Mouse (Mus musculus): ENCODE data around the gene Rbpj. TPM values are rescaled to one million over a fixed set of nuclear protein-coding genes. Genes with fewer than 3 reads are reported as not detected.

Rbpj gene
- polyA plus RNA-seq, 1 experiment from 2014 or later = 49.4 TPM

DNA sequence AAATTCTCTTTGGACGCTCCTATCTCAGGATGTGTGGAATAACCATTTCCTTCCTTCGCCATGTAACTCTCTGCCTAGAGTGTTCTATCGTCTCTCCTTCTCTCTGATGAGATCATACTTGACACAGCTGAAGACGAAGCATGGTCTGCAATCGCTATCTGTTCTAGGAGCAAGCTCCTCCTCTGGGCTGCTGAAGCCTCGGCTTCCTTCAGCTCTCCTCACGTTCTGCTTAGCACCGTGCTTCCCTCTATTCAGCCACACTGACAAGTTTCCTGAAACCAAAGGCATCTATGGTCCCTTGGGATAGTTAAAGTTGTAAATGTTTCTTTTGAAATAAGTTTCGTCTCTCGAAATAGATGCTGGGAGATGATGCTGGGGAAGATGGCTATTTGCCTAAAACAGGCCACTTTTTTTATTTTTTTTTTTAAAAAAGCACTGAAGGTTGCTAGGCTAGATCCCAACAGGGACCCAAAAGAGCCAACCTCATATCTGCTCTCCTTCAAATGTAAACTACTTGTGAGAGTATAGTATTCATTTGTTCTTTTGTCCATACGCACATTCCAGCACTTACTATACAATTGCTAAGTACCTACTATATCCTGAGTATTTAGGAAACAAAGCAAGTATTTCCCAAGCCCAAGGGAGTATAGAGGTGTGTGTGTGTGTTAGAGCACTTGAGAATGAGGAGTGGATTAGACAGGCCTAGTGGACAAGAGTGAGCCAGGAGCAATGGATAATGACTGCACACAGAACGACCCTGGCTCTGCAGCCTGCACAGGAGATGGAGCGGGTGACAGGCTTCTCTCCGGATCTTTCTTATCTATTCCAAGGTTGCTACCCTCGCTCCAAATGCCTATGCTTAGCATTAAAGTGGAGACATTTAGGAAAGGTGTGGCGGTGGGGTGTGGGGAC lies 726 bp downstream of the Rbpj start:
- H3K36me3 ChIP-seq (ENCODE audit: control insufficient read depth, insufficient read depth, low read length) = no peaks in the 10 kb centered on the region
- WGBS = 84% methylated on average over 16 of the region's 16 CpGs
- no peak overlapping the region for H3K27ac ChIP-seq (ENCODE audit: low read depth, low read length)

GRCm38 (mm10) chr5:53467602-53468001 lies 1.6 kb downstream of the Rbpj start:
- Histone ChIP-seq H3K9me3 (replicated peaks; ENCODE audit: control insufficient read depth, low read length) (no peaks in the 10 kb centered on the region), H3K4me2 (ENCODE audit: low read length) (no peak overlapping the region), H3K9ac (ENCODE audit: low read length) (no peak overlapping the region), H3K4me1 (ENCODE audit: control insufficient read depth, insufficient read depth, low read length) (peaks cover 2% of the 10 kb centered on the region), H3K27me3 (replicated peaks; ENCODE audit: control insufficient read depth, insufficient read depth, low read length) (no peaks in the 10 kb centered on the region), H3K36me3 (ENCODE audit: control insufficient read depth, insufficient read depth, low read length) (no peaks in the 10 kb centered on the region), H3K27ac (ENCODE audit: low read depth, low read length) (no peak overlapping the region), H3K4me3 (ENCODE audit: low read depth, low read length) (no peak overlapping the region)
- 61% methylated on average over 9 of the region's 9 CpGs for WGBS
- no peak for ATAC-seq
- DNase-seq (ENCODE audit: low spot score) = no peak

More for the DNA sequence above, 726 bp downstream of the Rbpj start:
- H3K9me3 ChIP-seq (replicated peaks; ENCODE audit: control insufficient read depth, low read length) = no peaks in the 10 kb centered on the region
- H3K27me3 ChIP-seq (replicated peaks; ENCODE audit: control insufficient read depth, insufficient read depth, low read length) = no peaks in the 10 kb centered on the region
- no peak overlapping the region for H3K4me2 ChIP-seq (ENCODE audit: low read length)
- DNase-seq (ENCODE audit: low spot score) (no peak), ATAC-seq (no peak)
- H3K9ac ChIP-seq (ENCODE audit: low read length) = no peak overlapping the region
- H3K4me3 ChIP-seq (ENCODE audit: low read depth, low read length) = no peak overlapping the region
- H3K4me1 ChIP-seq (ENCODE audit: control insufficient read depth, insufficient read depth, low read length) = peaks cover 2% of the 10 kb centered on the region

GRCm38 (mm10) chr5:53468366-53468765 lies 2.4 kb downstream of the Rbpj start:
- no peaks in the 10 kb centered on the region for H3K9me3 ChIP-seq (replicated peaks; ENCODE audit: control insufficient read depth, low read length)
- no peak overlapping the region for H3K4me3 ChIP-seq (ENCODE audit: low read depth, low read length)
- H3K9ac ChIP-seq (ENCODE audit: low read length) = no peak overlapping the region
- H3K27ac ChIP-seq (ENCODE audit: low read depth, low read length) = no peak overlapping the region
- H3K4me1 ChIP-seq (ENCODE audit: control insufficient read depth, insufficient read depth, low read length) = peaks cover 2% of the 10 kb centered on the region
- no peak for DNase-seq (ENCODE audit: low spot score)
- H3K27me3 ChIP-seq (replicated peaks; ENCODE audit: control insufficient read depth, insufficient read depth, low read length) = no peaks in the 10 kb centered on the region
- H3K36me3 ChIP-seq (ENCODE audit: control insufficient read depth, insufficient read depth, low read length) = no peaks in the 10 kb centered on the region
- no peak for ATAC-seq
- WGBS = 60% methylated on average over 8 of the region's 8 CpGs
- no peak overlapping the region for H3K4me2 ChIP-seq (ENCODE audit: low read length)

DNA sequence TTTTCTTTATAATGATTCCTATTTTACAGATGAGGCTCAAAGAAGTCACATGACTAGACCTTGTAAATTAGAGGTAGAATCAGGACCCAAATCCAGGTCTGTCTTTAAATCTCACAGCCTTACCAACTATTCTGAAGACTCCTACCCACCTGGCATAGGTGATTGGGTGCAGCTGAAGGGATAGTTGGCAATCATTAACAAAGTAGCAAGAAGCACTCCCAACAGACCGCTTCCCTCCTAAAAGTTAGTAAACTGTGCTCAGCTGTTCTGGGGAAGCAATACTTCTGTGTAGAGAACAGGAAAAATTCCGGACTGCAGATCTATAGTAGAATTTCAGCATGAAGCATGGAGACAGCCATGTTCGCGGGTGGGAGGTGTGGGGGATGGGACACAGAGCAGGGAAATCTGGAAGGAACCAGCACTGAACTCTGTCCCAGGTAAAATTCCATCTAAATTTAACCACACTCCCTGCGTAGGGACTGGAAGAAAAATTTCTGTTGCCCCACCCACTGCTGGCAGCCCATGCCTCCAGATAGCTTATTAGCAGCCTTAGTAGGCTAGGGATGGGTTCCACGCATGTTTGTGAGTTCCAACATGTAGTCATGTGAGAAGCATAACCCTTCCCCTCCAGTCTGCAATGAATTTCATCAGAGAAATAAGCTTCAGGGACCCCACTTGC lies 3.3 kb downstream of the Rbpj start:
- Histone ChIP-seq H3K4me1 (ENCODE audit: control insufficient read depth, insufficient read depth, low read length) (peaks cover 2% of the 10 kb centered on the region), H3K27ac (ENCODE audit: low read depth, low read length) (no peak overlapping the region), H3K9me3 (replicated peaks; ENCODE audit: control insufficient read depth, low read length) (no peaks in the 10 kb centered on the region), H3K4me2 (ENCODE audit: low read length) (no peak overlapping the region), H3K36me3 (ENCODE audit: control insufficient read depth, insufficient read depth, low read length) (no peaks in the 10 kb centered on the region), H3K27me3 (replicated peaks; ENCODE audit: control insufficient read depth, insufficient read depth, low read length) (no peaks in the 10 kb centered on the region), H3K9ac (ENCODE audit: low read length) (no peak overlapping the region), H3K4me3 (ENCODE audit: low read depth, low read length) (no peak overlapping the region)
- ATAC-seq = no peak; the same call in 1 of the 2 replicates
- no peak for DNase-seq (ENCODE audit: low spot score)
- 85% methylated on average over 6 of the region's 6 CpGs for WGBS

DNA sequence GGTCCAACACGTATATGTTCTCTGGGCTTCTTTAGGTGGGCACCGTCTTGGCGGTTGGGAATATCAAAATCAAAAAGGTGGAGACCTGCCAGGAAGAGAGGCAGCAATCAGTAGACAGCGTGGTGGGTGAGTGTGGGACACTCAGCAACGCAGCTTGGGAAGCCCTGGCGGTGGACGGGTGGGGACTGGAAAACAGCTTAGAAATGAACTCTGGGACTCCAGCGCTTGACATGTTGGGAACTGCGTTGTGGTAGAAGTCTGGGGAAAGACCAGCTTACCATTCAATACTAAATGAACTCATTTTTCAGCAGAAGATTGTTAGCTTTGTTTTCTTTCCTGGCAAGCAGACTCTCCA lies 3.8 kb downstream of the Rbpj start:
- H3K36me3 ChIP-seq (ENCODE audit: control insufficient read depth, insufficient read depth, low read length) = no peaks in the 10 kb centered on the region
- no peak for ATAC-seq
- no peak overlapping the region for H3K9ac ChIP-seq (ENCODE audit: low read length)
- no peak overlapping the region for H3K4me2 ChIP-seq (ENCODE audit: low read length)
- no peaks in the 10 kb centered on the region for H3K9me3 ChIP-seq (replicated peaks; ENCODE audit: control insufficient read depth, low read length)
- no peak for DNase-seq (ENCODE audit: low spot score)
- H3K27me3 ChIP-seq (replicated peaks; ENCODE audit: control insufficient read depth, insufficient read depth, low read length) = no peaks in the 10 kb centered on the region
- peaks cover 2% of the 10 kb centered on the region for H3K4me1 ChIP-seq (ENCODE audit: control insufficient read depth, insufficient read depth, low read length)
- no peak overlapping the region for H3K27ac ChIP-seq (ENCODE audit: low read depth, low read length)
- WGBS = 59% methylated on average over 9 of the region's 9 CpGs
- no peak overlapping the region for H3K4me3 ChIP-seq (ENCODE audit: low read depth, low read length)

DNA sequence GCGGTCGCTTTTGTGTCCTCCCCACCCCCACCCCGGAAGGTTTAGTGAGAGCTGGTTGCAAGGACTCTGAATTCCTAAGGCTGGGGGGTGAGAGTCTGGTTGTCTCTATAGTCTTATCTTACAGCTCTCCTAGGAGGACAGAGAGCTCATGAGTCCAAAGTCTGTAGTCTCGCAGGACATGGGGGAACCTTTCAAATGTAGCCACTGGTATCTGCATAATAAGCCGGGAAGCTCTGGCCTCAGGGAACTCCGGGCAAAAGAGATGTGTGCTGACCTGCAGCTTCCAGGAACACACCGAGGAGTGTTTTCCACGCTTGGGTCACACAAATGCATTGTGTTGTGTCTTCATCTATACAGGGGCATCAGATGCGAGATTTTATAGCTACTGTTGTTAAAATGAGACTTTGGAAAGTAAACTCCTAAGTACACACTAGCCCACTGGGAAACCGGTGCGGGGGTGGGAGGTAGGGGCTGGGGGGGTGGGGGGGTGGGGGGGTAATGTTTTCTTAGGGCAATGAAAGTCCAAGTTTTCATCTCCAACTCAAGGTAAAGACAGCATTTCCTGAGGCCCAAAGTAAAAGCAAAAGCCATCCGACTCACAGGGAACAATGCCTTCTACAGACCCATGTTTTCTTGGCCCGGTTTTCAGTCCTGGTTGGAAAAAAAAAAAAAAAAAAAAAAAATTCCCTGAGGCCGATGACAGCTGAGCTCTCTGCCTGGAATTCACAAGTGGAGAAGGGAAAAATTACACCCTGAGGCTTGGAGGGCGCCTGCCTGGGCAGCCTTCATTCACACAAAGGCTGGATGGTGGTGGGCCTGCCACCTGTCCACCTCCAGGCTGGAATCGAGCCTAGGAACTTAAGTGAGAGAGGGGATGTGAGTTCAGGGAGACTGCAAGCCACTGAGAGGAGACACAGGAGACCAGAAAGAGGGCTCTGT lies 4.5 kb downstream of the Rbpj start:
- Histone ChIP-seq H3K4me1 (ENCODE audit: control insufficient read depth, insufficient read depth, low read length) (peaks cover 2% of the 10 kb centered on the region), H3K9me3 (replicated peaks; ENCODE audit: control insufficient read depth, low read length) (no peaks in the 10 kb centered on the region), H3K9ac (ENCODE audit: low read length) (no peak overlapping the region), H3K36me3 (ENCODE audit: control insufficient read depth, insufficient read depth, low read length) (no peaks in the 10 kb centered on the region), H3K4me2 (ENCODE audit: low read length) (no peak overlapping the region), H3K27me3 (replicated peaks; ENCODE audit: control insufficient read depth, insufficient read depth, low read length) (no peaks in the 10 kb centered on the region), H3K27ac (ENCODE audit: low read depth, low read length) (no peak overlapping the region), H3K4me3 (ENCODE audit: low read depth, low read length) (no peak overlapping the region)
- DNase-seq (ENCODE audit: low spot score) (peak; percentile 62), ATAC-seq (peak; percentile 62)
- WGBS = 39% methylated on average over 16 of the region's 16 CpGs

DNA sequence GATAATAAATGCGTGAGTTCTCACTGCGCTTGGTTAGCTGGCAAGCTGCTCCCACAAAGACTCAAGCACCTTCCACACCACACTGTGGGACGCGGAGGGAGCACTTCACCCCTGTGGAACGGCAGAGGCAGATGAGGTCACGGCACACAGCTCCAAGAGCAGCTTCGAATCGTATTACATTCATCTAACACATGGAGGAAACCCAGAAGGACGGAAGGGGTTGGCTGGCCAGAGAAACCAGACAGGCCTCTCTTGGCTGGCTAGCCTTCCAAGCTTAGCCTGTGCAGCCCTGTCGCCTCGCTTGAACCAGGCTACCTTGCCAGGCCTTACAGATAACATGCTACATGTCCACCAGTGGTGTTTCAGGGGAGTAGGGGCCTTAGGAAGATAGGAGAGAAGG lies 6.5 kb downstream of the Rbpj start:
- Histone ChIP-seq H3K4me2 (ENCODE audit: low read length) (no peak overlapping the region), H3K9me3 (replicated peaks; ENCODE audit: control insufficient read depth, low read length) (no peaks in the 10 kb centered on the region), H3K27me3 (replicated peaks; ENCODE audit: control insufficient read depth, insufficient read depth, low read length) (no peaks in the 10 kb centered on the region), H3K27ac (ENCODE audit: low read depth, low read length) (no peak overlapping the region), H3K36me3 (ENCODE audit: control insufficient read depth, insufficient read depth, low read length) (no peaks in the 10 kb centered on the region), H3K9ac (ENCODE audit: low read length) (no peak overlapping the region), H3K4me3 (ENCODE audit: low read depth, low read length) (no peak overlapping the region), H3K4me1 (ENCODE audit: control insufficient read depth, insufficient read depth, low read length) (peaks cover 2% of the 10 kb centered on the region)
- no peak for DNase-seq (ENCODE audit: low spot score)
- no peak for ATAC-seq
- WGBS = 87% methylated on average over 11 of the region's 11 CpGs

DNA sequence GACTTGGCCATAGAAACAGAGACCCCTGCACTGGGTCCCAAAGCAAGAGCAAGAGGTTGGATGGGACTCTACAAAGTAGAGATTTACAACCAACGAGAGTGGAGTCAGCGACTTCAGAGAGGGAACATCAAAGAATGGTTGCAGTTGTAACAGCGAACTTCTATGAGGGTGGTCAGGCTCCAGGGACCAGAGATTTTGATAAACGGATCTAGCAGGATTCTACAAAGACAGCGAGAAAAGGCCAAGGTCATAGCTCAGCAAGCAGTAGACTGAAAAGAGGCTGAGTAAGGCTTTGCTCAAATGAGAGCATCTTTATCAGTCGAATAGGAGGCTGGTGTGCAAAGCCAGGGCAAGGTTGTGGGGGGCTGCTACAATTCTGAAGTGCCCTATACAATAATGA lies 13.2 kb downstream of the Rbpj start:
- ATAC-seq (no peak), DNase-seq (ENCODE audit: low spot score) (no peak)
- Histone ChIP-seq H3K9me3 (replicated peaks; ENCODE audit: control insufficient read depth, low read length) (no peaks in the 10 kb centered on the region), H3K27me3 (replicated peaks; ENCODE audit: control insufficient read depth, insufficient read depth, low read length) (no peaks in the 10 kb centered on the region), H3K4me1 (ENCODE audit: control insufficient read depth, insufficient read depth, low read length) (no peaks in the 10 kb centered on the region), H3K9ac (ENCODE audit: low read length) (no peak overlapping the region), H3K36me3 (ENCODE audit: control insufficient read depth, insufficient read depth, low read length) (no peaks in the 10 kb centered on the region), H3K27ac (ENCODE audit: low read depth, low read length) (no peak overlapping the region), H3K4me3 (ENCODE audit: low read depth, low read length) (no peak overlapping the region), H3K4me2 (ENCODE audit: low read length) (no peak overlapping the region)
- WGBS = 89% methylated on average over 6 of the region's 6 CpGs

All from forebrain, embryonic 14.5 days (tissue).